Mouse (Mus musculus) CD8-positive naive resting alpha-beta T cell, adult 2 months (primary cell): ENCODE measurements around the gene Tgm6.

Experiments used
- DNase-seq, 2 experiments: peaks; one replicate each; pipeline ENCODE4 v3.0.0; 2022; ENCODE audit warnings: low read depth in 2 of 2, low spot score in 2 of 2

Gene Tgm6

DNA sequence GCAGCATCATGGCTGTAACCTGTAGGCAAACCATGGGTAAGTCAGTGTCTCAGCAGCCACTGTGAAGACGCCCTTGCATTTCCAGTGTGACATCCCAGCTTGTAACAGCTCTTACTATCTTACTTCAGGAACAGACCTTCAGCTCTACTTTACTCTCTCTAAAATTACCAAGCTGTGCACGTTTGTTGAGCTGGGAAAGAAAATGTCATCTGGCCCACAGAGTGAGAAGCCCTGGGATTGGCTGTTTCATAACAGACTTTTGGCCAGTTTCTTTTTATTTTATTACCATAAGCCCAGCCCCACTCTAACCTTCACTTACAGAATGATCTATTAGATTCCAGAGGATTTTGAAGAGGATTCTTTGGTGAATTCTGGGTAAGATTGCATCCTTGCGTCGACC is at the start of gene Tgm6:
Tgm6 (plus strand) TSS at position 301 of the 400 bp plus-strand sequence.
- no peak for DNase-seq

DNA sequence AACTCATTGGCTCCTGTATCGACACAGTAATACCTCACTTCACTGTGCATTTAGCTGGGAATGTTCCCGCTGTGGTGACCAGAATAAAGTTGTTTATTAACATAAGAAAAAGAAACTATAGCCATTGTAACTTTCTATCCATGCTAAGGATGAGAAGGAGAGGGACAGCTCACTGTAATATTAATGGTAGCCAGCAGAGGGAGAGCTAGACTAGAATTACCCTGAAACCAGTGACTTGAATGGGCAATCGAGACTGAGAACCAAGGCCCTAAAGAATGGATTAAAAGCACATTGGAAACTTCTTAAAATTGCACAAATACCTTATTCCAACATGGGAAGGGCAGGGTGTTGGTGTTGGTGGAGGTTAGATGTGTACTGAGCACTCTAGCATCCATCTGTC is 44.0 kb upstream of the Tgm6 start:
- DNase-seq, result no peak

DNA sequence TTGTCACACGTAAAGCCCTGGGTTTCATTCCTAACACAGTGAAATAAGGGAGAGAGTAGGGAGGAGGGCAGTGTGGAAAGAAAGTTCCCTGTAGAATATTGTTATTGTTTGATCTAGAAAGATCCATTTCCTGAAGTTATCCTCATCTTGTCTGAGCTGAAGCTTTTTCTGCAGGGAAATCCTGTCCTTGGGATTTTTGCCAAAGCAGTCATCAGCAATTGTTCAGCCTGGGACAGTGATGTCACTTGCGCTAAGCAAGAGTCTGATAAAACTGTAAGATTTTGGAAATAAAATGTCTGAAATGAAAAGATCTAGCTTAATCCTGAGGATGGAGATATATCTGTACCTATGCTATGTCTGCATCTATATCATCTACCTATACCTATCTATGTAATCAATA is 41.8 kb upstream of the Tgm6 start:
- no peak for DNase-seq

DNA sequence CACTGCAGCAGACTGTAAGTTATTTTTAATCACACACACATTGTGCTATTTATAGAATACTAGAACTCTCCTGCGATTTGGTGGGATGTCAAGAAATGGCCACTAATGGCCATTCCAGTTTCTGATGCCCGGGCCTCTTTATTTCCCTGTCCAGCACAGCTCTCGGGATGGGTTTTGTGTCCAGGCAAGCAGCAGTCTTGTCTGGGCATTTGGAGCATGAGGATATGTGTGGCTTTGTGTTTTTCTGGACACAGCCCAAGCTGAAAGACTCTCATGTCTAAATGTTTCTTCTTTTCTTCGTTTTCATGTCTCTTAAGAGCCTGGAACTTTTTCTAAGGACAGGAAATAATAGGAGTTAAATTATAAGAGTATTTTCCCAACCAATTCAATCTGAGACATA is 588 bp downstream of the Tgm6 start:
- DNase-seq, result no peak

DNA sequence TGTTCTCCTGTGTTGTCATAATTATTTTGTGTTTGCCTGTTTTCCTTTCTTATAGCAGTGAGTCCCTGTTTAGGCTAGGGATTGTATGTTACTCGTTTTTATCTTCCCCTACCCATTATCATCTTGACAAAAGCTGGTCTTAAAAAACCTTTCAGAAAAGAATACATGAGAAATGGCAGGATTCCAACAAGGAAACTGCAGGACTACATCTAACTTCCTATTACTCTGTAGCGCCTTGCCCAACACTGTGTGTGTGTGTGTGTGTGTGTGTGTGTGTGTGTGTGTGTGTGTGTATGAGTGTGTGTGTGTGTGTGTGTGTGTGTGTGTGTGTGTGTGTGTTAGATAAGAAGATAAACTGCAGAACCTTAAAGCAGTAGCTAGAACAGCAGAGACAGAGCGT is 1.2 kb downstream of the Tgm6 start:
- no peak for DNase-seq

DNA sequence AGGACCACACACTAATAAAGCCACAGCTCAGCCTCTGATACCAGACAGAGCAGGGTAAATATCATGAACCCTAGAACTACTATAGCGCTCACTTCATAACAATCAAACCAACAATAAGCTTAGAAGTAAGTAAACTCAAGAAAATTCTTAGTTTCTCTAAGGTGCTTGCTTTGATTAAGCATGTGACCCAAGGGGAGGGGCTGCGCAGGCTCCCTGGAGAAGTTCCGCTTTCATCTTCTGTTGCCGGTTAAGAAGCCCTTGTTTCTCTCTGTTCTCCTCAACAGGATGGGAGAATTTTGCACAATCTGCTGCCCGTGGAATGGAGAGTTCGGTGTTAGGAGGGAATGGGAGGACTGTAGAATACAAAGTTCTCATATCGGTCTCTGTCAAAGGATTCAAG is 6.4 kb downstream of the Tgm6 start:
- DNase-seq, result no peak

DNA sequence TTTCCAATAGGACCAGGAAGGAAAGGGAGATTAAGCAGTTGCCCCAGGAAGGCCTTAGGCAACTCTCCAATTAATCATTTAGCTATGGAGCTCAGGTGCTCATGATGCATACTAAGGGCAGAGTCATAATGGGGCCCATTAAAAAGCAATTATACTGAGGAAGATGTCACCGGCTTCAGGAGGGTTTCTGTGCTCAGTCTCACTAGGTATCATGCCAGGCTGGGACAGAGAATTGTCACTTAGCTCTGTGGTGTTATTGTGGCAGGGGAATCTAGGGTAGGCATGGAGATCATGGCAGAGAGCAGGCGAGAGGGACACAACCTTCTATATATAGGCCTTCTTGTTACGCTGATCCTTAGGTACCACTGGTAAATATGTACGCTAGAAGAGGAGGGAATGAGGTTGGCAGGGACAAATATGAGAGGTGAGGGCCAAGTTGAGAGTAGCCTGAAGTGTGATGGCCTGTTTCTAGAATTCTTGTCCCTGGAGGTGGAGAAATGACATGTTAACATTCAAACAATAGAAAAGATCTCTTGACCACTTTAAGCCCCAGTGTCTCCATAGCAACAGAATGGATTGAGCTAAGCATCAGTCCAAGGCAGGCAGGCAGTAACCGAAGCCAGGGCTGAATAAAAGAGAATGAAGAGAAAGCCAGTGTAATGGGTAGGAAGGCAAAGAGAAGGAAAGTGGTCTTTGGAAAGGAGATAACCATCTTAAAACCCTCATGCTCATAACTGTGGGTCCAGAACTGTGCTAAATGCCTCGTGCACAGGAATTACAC is 13.3 kb downstream of the Tgm6 start:
- no peak for DNase-seq

DNA sequence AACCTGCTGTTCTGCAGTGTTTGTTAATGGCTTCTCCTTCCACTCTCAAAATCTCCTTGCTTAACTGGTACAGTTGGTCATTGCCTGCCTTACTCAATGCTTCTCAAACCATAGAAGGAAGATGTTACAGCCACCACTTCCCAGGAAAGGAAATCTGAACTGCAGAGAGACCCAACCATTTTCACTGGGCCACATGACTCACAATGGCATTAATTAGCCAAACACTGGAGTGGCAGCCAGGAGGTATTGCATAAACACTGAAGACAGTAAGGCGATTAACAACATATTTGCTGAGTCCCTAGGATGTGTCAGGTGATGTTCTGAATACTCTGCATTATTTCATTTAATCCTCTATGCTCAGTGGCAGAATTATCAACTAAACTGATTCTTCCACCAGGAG is 13.9 kb downstream of the Tgm6 start:
- DNase-seq, result no peak

DNA sequence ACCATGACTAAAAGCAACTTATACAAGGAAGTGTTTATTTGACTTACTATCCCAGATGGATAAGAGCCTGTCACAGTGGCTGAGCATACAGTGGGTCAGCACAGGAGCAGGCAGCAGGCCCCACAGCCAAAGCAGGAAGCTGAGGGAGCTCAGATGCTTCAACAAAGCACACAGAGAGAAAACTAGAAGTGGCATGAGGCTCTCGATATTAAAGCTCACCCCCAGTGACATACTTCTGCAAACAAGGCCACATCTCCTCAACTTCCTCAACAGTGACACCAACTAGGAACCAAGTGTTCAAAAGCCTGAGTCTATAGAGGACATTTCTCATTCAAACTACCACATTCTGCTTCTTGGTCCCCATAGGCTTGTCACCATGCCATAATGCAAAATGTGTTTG is 17.5 kb downstream of the Tgm6 start:
- DNase-seq, result no peak

DNA sequence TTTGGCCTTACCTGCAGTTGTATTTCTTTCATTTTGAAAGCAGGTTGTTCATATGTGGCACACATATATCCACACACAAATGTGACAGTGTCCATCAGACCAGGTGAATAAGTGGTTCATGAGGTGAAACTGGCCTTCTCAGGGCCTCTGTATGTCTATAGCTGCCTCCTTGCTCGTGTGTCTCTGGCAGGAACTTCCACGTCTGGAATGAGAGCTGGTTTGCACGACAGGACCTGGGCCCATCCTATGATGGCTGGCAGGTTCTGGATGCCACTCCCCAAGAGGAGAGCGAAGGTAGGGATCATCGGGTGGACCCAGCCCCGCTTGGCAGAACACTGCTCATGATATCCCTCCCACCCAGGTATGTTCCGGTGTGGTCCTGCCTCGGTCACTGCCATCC is 30.8 kb downstream of the Tgm6 start:
- no peak for DNase-seq

DNA sequence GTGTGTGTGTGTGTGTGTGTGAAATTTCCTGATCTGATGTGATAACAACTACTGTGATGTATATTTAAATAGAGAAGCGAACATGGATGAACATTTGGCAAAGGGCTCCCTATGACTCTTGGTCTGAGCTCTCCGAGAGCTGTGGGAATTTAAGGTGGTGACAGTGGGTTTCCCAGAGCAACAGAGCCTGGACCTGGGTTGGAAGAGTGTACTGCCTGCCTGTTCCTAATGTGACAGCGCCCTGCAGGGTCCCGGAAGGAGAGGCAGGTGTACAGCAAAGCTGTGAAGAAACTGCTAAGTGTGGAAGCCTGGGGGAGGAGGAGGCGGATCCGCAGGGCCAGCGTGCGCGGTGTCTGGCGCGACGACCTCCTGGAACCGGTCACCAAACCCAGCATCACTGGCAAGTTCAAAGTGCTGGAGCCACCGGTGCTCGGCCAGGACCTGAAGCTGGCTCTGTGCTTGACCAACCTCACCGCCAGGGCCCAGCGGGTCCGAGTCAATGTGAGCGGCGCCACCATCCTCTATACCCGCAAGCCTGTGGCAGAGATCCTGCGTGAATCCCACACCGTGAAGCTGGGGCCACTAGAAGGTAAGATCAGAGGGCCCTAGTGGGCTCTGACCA is 32.6 kb downstream of the Tgm6 start:
- DNase-seq, result no peak

DNA sequence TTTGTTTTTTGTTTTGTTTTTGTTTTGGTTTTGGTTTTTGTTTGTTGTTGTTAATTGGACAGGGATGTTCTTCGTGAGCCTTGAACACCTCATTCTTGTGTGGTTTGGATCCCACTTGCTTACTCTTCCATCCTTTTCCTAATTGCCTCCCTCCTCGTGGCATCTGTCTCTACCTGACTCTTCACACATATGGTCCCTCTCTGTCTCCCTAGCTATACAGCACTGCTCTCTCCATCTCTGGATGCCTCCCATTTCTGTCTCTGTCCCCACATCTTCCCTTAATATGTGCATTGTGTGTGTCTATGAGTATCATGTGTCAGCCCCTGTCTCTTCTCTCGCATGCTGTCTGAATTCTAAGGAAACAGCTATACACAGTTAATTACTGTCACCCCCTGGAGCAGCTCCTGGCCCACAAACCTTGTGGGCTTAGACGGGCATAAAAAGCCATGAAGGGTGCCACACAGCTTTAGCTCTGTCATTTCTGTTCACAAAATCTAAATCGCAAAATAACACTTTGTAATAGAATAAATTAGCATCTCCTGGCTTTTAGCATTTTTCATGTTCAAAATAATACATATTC is 34.0 kb downstream of the Tgm6 start:
- DNase-seq, result no peak

DNA sequence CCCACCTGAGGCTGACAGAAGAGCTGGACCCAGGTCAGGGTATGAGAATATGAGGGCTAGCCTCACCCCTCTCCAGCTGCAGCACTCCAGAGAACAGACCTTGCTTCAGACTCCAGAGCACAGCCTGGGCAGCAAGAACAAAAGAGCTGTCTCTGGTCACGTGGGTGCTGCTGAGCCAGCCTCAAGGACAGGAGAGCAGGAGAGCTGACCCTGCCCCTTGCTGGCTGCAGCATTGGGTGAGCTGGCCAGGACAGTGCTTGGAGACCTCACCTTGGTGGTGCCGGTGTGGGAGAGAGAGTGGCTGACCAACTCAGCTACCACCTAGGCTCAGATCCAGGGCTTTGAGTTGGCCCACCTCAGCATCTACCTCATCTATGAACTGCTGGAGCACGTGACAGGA is 43.0 kb downstream of the Tgm6 start:
- DNase-seq, result no peak

DNA sequence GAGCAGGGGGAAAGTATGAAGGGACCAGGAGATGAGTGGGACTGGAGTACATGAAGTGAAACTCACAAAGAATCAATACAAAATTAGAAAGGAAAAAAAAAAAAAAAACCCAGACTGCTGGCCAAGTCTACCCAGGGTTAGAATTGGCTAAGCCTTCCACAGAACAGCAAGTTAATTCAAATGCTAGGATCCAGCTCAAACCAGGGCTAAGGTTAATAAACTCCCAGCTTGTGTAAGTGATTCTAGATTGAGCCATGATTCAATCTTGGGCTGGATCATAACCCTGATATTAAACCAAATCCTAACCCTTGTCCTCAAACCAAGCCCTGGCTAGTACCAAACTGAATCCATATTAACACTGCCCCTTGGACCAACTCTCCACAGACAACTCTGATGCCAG is 43.6 kb downstream of the Tgm6 start:
- no peak for DNase-seq

DNA sequence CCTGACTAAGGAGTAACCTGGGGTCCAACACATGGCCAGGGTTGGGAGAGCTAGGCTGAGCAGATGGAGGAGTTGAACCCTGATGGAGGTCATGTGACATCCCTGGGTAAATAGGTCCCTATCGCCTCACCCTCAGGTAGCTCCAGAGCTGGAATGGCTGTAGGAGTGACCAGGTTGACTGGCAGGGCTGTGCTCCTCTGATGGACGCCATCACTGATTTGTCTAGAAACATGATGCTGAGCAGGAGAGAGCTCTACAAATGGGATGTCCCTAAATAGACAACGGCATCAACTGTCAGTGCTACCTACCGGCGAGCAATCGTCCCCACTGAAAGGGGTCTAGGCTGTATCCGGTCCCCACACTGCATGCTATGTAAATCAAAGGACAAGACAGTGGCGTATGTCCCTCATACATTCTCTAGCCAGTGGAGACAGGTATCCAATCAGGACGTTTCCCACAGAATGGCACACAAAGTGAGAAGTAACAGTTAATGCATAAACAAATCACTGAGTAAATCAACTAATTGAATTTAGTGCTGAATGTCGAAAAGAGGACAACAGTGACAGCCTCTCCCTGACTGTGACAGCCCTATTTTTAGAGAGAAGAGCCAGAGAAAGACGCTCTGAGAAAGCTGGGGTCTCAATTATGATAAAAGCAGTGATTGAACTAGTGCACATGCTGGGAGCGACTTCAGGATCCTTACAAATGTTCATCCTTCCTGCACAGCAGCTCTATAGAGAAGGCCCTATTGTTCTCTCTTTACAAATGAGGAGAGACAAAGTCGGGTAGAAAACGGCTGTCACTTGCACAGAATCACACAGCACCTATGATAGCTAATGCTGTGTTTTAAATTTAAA is 45.2 kb downstream of the Tgm6 start:
- no peak for DNase-seq

DNA sequence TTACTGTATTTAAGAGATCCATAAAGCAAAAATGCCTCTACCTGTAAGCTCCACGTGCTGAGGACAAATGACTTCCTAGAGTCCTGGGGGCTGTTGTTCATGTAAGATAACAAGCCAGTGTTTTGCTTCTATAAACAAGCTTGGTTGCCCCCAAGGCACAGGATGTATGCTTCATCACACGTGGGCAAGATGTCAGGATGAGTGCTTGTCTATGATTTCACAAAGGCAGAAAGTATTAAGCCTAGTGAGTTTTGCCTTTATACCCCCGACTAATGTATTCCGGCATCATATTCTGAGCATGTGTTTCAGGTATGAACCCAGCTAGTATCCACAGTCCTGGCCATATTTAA is 45.8 kb downstream of the Tgm6 start:
- no peak for DNase-seq

DNA sequence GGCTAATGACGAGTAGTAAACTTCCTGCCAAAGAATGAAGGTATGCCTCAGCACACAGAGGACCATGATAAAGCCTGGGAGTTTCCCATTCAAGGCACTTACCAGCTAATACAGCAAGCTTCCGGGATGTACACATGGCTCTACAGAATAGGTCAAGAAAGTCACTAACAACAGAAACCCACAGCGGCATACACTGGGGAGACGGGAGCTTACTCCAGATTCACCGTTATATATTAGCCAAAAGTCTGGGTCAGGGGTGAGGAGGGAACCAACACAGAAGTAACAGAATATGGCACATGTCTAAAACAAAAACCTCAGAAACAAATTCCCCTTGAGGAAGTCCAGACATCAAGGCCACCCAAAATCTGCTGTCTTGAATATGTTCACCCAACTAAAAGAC is 50.5 kb downstream of the Tgm6 start:
- DNase-seq, result no peak

DNA sequence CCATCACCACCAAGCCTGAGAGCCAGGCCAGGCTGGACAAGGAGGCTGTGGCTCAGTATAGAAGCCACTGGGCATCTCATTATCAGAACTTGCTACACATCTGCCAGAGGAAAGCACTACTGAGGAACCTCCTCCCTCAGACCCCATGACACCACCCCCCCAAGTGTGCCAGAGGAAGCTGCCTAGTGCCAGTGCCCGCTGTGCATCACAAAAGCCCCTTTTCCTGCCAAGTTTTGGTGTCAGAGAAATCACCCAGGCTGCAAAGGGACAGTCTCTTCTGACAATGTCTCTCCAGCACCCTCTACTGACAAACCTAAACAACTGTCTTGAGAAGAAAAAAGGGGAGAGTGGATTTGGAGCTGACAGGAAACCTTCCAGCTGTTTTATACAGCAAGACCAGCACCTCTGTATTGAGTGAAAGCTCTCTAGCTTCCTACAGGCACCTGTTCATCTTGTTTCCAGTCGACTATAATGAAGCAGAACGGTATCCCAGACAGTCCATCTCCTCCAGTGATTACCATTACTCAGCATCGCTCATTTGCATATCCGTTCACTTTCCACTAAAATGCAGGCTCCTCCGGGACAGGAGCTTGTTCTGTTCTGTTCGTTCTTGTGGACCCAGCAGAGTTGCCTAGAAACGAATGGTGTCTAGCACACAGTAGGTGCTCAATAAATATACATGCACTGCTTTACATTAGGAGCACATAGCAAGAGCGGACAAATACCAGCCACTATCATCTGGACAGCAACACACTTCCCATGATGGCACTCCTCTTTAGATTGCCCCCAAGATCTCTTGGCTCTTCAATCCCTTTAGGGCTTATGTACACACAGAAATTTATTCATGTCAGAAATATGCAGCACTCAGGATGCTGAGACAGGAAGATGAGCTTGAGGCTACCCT is 54.3 kb downstream of the Tgm6 start:
- DNase-seq, result no peak

DNA sequence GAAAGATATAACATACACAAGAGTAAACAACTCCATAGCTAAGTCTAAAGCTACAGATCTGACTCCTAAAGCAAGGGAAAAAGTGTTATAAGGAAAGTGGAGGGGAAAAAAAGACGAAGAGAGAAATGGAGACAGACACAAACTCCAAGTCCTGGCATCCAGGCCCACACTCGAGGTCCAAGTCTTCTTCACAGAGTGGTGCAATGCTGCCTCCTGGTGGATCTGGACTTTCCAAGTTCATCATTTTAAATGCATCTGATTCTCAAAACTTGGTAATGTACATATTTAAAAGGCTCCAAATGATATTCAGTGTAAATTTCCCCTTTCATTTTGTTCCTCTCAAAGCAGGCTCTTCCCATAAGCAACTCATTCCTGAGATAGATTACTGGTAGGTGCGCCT is 55.6 kb downstream of the Tgm6 start:
- no peak for DNase-seq

DNA sequence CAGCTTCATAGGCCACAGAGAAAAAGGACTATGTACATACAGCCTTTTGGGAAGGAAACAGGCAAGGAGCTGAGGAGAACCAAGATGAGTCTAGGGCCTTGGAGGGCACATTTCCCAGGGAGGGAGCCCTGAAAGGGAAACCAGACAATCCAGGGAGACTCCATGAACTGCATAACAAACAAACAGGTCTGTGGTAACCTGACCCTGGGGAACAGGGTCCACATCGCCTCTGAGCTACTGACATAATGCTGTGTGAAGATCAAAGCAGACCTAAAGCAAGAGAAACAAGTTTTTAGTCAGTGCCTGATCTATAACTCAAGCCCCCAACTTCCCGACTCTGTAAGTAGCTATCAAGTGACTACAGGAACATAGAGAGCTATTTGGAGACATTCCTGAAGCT is 59.5 kb downstream of the Tgm6 start:
- DNase-seq, result no peak

DNA sequence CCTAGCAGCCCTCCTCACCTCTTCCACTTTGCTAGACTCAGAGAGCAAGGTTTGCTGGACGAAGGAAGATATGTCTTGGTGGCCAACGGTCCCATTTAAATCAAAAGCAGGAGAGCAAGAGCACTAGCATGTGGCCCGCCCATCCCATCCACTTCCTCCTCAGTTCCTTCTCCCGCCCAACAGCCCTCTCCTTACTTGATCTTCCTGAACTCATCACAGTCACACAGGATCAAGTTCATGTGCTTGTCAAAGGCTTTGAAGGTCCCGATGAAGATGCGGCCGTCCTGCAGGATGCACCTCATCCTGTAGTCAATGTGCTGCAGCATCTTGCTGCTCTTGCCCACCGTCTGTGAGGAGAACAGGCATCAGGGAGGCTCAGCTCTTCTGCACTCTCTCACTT is 64.6 kb downstream of the Tgm6 start:
- no peak for DNase-seq
